Mouse (Mus musculus) stomach, embryonic 14.5 days (tissue): ENCODE measurements around the gene Sprr1b. TPM values are rescaled to one million over a fixed set of nuclear protein-coding genes. Genes with fewer than 3 reads are reported as not detected.

Source experiments
- ATAC-seq: fragments of 200-750 bp; cut with Nextera tagmentation; 2 replicates; pipeline ENCODE4 v1.8.0; 2017; ENCODE audit warnings: low read depth, moderate TSS enrichment; ENCODE audit not compliant: insufficient number of reproducible peaks, insufficient read depth, low FRiP score
- H3K27ac ChIP-seq: fragments of 300-500 bp; sonication (generic); 2 replicates; pipeline ENCODE4 v1.5.1; 2014; ENCODE audit warnings: mild to moderate bottlenecking, low read length, moderate library complexity, mixed read lengths
- H3K27me3 ChIP-seq: fragments of 300-500 bp; sonication (generic); 2 replicates; pipeline ENCODE4 v1.6.1; 2014; ENCODE audit warnings: low read length, control low read depth, mixed read lengths; ENCODE audit not compliant: control insufficient read depth, insufficient read depth
- H3K36me3 ChIP-seq: fragments of 300-500 bp; sonication (generic); 2 replicates; pipeline ENCODE4 v1.6.1; 2014; ENCODE audit warnings: mild to moderate bottlenecking, control low read depth, low read length, moderate library complexity, mixed read lengths; ENCODE audit not compliant: control insufficient read depth, insufficient read depth
- H3K4me1 ChIP-seq: fragments of 300-500 bp; sonication (generic); 2 replicates; pipeline ENCODE4 v1.6.1; 2014; ENCODE audit warnings: low read length, control low read depth, mixed read lengths; ENCODE audit not compliant: control insufficient read depth, insufficient read depth
- H3K4me2 ChIP-seq: fragments of 300-500 bp; sonication (generic); replicated peaks from 2 replicates; pipeline ENCODE4 v1.6.1; 2014; ENCODE audit warnings: low read depth, low read length, control low read depth
- H3K4me3 ChIP-seq: fragments of 300-500 bp; sonication (generic); 2 replicates; pipeline ENCODE4 v1.5.1; 2014; ENCODE audit warnings: low read depth, low read length, control low read depth
- H3K9ac ChIP-seq: fragments of 300-500 bp; sonication (generic); replicated peaks from 2 replicates; pipeline ENCODE4 v1.6.1; 2014; ENCODE audit warnings: low read depth, mild to moderate bottlenecking, control low read depth, low read length, moderate library complexity, mixed read lengths
- H3K9me3 ChIP-seq: fragments of 300-500 bp; sonication (generic); 2 replicates; pipeline ENCODE4 v1.6.1; 2016; ENCODE audit warnings: low read depth, low read length, control low read depth; ENCODE audit not compliant: control insufficient read depth
- WGBS: fragments of 180-500 bp; shearing (Covaris S2); extraction: QIAGEN DNeasy Blood & Tissue Kit; methylation state at CpG from one replicate; pipeline ENCODE4 v1.1.7; 2014; 5-methylcytosine and 5-hydroxymethylcytosine counted together
- polyA plus RNA-seq: library from polyadenylated mRNA; unstranded; fragments of >200 nt; fragmentation: Nextera tagmentation; extraction: Ambion mirVana; gene quantifications from 2 replicates; pipeline ENCODE4 v1.2.1, GENCODE M21; 2014

Sprr1b gene
- polyA plus RNA-seq, 1 experiment from 2014 or later: not detected

DNA sequence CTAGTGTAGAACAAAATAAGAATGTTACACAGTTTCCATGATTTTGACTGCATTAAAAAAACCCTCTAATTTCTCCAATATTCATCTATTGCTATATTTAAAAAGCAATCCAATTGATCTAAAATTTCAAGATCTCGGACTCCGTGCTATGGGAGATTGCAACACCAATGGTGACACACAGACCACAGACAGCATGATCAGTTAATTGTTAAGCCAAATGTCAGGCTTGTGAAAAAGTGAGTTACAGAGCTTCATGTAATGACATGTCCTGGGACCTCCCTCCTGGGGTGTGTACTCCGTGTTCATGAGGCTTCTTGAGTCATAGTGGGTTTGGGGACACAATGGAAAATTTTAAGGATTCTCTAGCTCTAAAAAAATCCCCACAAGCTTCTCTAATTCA lies 1.6 kb upstream of the Sprr1b start:
- no peak overlapping the region for H3K27ac ChIP-seq
- no peak for ATAC-seq
- H3K4me2 ChIP-seq: no peak overlapping the region
- 78% methylated on average over 3 of the region's 3 CpGs for WGBS
- H3K4me3 ChIP-seq: no peak overlapping the region
- no peaks in the 10 kb centered on the region for H3K27me3 ChIP-seq
- H3K36me3 ChIP-seq: no peaks in the 10 kb centered on the region
- no peak overlapping the region for H3K9ac ChIP-seq
- no peaks in the 10 kb centered on the region for H3K4me1 ChIP-seq
- H3K9me3 ChIP-seq: no peaks in the 10 kb centered on the region

DNA sequence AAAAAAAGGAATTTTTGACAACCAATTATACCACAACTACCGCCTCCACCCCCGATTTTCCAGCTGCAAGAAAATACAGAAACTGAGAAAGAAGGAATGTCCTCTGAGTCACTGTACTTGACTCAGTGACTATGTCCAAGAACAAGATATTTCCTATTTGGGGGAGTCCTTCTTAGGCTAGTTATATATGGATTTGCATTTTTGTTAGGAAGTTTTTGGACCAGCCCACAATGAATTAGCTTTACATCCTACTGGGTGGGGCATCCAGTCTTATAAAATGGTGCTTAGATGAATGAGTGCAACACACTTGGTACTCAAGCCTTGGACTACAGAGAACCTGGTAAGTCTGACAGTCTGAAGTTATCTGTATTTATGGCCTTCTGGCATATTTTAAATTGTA lies 6.3 kb downstream of the Sprr1b start, which contains the start of gene Sprr2k:
Sprr2k (plus strand) TSS at position 301 of the 400 bp plus-strand sequence.
- H3K4me2 ChIP-seq: no peak within 1 kb of the TSS
- no peak for ATAC-seq
- WGBS: 87% methylated on average over 2 of the region's 2 CpGs
- no peak within 1 kb of the TSS for H3K9ac ChIP-seq
- H3K27ac ChIP-seq: no peak within 1 kb of the TSS
- no peaks in the 10 kb centered on the region for H3K9me3 ChIP-seq
- no peaks in the 10 kb centered on the region for H3K4me1 ChIP-seq
- no peak within 1 kb of the TSS for H3K4me3 ChIP-seq
- no peaks in the 10 kb centered on the region for H3K27me3 ChIP-seq
- H3K36me3 ChIP-seq: no peaks in the 10 kb centered on the region

DNA sequence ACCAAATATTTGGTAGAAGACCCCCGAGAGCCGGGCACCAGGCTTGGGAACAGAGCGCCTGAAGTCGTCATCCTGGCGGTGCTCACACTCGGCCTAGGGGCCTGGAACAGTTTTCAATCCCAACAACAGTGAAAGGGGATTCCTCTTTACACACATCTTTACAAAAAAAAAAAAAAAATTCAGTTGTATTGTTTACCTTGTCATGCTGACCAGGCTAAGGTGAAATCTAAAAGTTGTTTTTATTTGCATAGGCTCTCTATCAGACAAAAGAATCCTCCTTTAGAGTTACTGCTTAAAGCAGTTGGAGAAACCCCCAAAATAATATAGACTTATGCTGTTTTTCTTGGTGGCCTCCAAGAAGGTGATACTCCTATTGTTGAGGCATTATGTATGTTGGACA lies 9.3 kb downstream of the Sprr1b start, which contains the start of gene Gm9774:
Gm9774 (minus strand) TSS at position 101 of the 400 bp plus-strand sequence.
- ATAC-seq: no peak
- WGBS: 92% methylated on average over 6 of the region's 6 CpGs
- Histone ChIP-seq H3K9ac (no peak within 1 kb of the TSS), H3K27ac (no peak within 1 kb of the TSS), H3K4me2 (no peak within 1 kb of the TSS), H3K9me3 (no peaks in the 10 kb centered on the region), H3K36me3 (no peaks in the 10 kb centered on the region), H3K27me3 (no peaks in the 10 kb centered on the region), H3K4me3 (no peak within 1 kb of the TSS), H3K4me1 (no peaks in the 10 kb centered on the region)

GRCm38 (mm10) chr3:92417782-92418181 lies 20.8 kb downstream of the Sprr1b start, which contains the start of gene Sprr2j-ps:
Gene Sprr2j-ps (plus strand): TSS chr3:92418082.
- ATAC-seq: no peak
- 90% methylated on average over 2 of the region's 2 CpGs for WGBS
- H3K36me3 ChIP-seq: no peaks in the 10 kb centered on the region

GRCm38 (mm10) chr3:92407691-92408090 lies 30.9 kb downstream of the Sprr1b start, which contains the start of gene Sprr2i:
Gene Sprr2i (plus strand): TSS chr3:92407991.
- Histone ChIP-seq H3K36me3 (no peaks in the 10 kb centered on the region), H3K9ac (no peak within 1 kb of the TSS), H3K9me3 (no peaks in the 10 kb centered on the region), H3K27ac (no peak within 1 kb of the TSS), H3K4me2 (no peak within 1 kb of the TSS), H3K27me3 (no peaks in the 10 kb centered on the region), H3K4me3 (no peak within 1 kb of the TSS), H3K4me1 (no peaks in the 10 kb centered on the region)
- no peak for ATAC-seq
- 84% methylated on average over 2 of the region's 2 CpGs for WGBS

More at GRCm38 (mm10) chr3:92417782-92418181, 20.8 kb downstream of the Sprr1b start, which contains the start of gene Sprr2j-ps:
- Histone ChIP-seq H3K4me1 (no peaks in the 10 kb centered on the region), H3K4me3 (no peak within 1 kb of the TSS), H3K9ac (no peak within 1 kb of the TSS), H3K27me3 (no peaks in the 10 kb centered on the region), H3K9me3 (no peaks in the 10 kb centered on the region), H3K27ac (no peak within 1 kb of the TSS), H3K4me2 (no peak within 1 kb of the TSS)

GRCm38 (mm10) chr3:92394301-92394700 lies 44.3 kb downstream of the Sprr1b start:
- no peaks in the 10 kb centered on the region for H3K9me3 ChIP-seq
- 45% methylated on average over 1 of the region's 1 CpGs for WGBS
- no peaks in the 10 kb centered on the region for H3K27me3 ChIP-seq
- H3K4me1 ChIP-seq: no peaks in the 10 kb centered on the region
- H3K4me2 ChIP-seq: no peak overlapping the region
- H3K36me3 ChIP-seq: no peaks in the 10 kb centered on the region
- no peak overlapping the region for H3K4me3 ChIP-seq
- no peak for ATAC-seq
- no peak overlapping the region for H3K27ac ChIP-seq
- H3K9ac ChIP-seq: no peak overlapping the region

Other genes with a start within 250 kb of the Sprr1b start
- 5.3 and 7.6 TPM in 2 replicates for gene Sprr2a1, start 223.0 kb downstream of the Sprr1b start, polyA plus RNA-seq
- 258 and 291 TPM in 2 replicates for gene Sprr2a2, start 222.9 kb downstream of the Sprr1b start, polyA plus RNA-seq
- 19.7 and 23.0 TPM in 2 replicates for gene Sprr2a3, start 153.4 kb downstream of the Sprr1b start, polyA plus RNA-seq
- not detected in 2 replicates for gene Sprr2b, start 122.2 kb downstream of the Sprr1b start, polyA plus RNA-seq
- gene Sprr2d, start 99.6 kb downstream of the Sprr1b start, polyA plus RNA-seq: not detected in 2 replicates
- gene Sprr2e, start 86.6 kb downstream of the Sprr1b start, polyA plus RNA-seq: not detected in 2 replicates
- not detected in 2 replicates for gene Sprr2f, start 73.6 kb downstream of the Sprr1b start, polyA plus RNA-seq
- not detected in 2 replicates for gene Sprr2h, start 53.1 kb downstream of the Sprr1b start, polyA plus RNA-seq
- not detected in 2 replicates for gene Sprr2i, start 30.8 kb downstream of the Sprr1b start, polyA plus RNA-seq
- not detected in 2 replicates for gene Sprr2j-ps, start 20.7 kb downstream of the Sprr1b start, polyA plus RNA-seq
- gene Gm9774, start 9.4 kb downstream of the Sprr1b start, polyA plus RNA-seq: 5.8 and 7.5 TPM in 2 replicates
- not detected in 2 replicates for gene Sprr2k, start 6.2 kb downstream of the Sprr1b start, polyA plus RNA-seq
- gene Sprr3, start 19.9 kb upstream of the Sprr1b start, polyA plus RNA-seq: 0.20 and 0.97 TPM in 2 replicates
- gene Sprr1a, start 47.1 kb upstream of the Sprr1b start, polyA plus RNA-seq: 26.0 and 31.7 TPM in 2 replicates
- gene Sprr4, start 61.7 kb upstream of the Sprr1b start, polyA plus RNA-seq: not detected in 2 replicates
- not detected in 2 replicates for gene 2310046K23Rik, start 95.7 kb upstream of the Sprr1b start, polyA plus RNA-seq
- 0.25 and 0.52 TPM in 2 replicates for gene Ivl, start 134.9 kb upstream of the Sprr1b start, polyA plus RNA-seq
- not detected in 2 replicates for gene Smcp, start 150.2 kb upstream of the Sprr1b start, polyA plus RNA-seq
- gene 2210017I01Rik, start 168.7 kb upstream of the Sprr1b start, polyA plus RNA-seq: not detected in 2 replicates
- not detected in 2 replicates for gene Lce6a, start 182.9 kb upstream of the Sprr1b start, polyA plus RNA-seq
- gene Lce1a1, start 209.5 kb upstream of the Sprr1b start, polyA plus RNA-seq: not detected in 2 replicates
- not detected in 2 replicates for gene Lce1b, start 218.1 kb upstream of the Sprr1b start, polyA plus RNA-seq
- gene Lce1a2, start 231.5 kb upstream of the Sprr1b start, polyA plus RNA-seq: not detected in 2 replicates
- not detected in 2 replicates for gene Lce1c, start 240.5 kb upstream of the Sprr1b start, polyA plus RNA-seq
- not detected in 2 replicates for gene Lce1d, start 248.4 kb upstream of the Sprr1b start, polyA plus RNA-seq